ENCODE assay signal across 17 mouse cellular contexts in the genomic region with DNA sequence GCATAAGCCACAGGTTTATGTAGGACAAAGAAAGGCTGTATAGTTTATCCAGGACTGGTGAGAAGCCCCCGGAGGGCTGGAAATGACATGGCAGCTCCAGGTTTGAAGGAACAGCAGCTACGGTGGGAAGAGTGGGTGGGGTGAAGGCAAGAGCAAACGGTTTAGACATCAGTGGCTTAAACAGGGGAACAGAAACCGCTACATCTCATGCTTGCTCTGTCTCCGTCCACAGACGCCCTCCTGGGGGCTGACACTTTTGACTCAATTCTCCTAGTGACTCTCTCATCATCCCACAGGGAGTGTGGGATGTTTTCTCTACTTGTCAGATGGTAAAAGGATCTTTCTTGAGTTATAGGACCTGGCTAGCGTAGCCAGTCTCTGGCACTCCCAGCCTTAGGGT.
"Had no signal": no experiment of that assay in that cellular context is flagged by ENCODE, and none has a peak within 500 bp of the region (broad histone marks: within the 10 kb centered on the region; RNA-seq: fewer than 3 reads in every experiment).

No protein-coding gene starts in this region.

- H3K27me3 ChIP-seq: kidney, embryonic 15.5 days; liver, embryonic 15.5 days; midbrain, embryonic 12.5 days; neural tube, embryonic 15.5 days; stomach, embryonic 15.5 days had no signal

- H3K36me3 ChIP-seq: kidney, embryonic 15.5 days; limb, embryonic 10.5 days; liver, embryonic 15.5 days; midbrain, embryonic 12.5 days; neural tube, embryonic 15.5 days; stomach, embryonic 15.5 days had no signal

- H3K27ac ChIP-seq: kidney, embryonic 15.5 days; left cerebral cortex, adult 2 months; limb, embryonic 10.5 days; liver, embryonic 15.5 days; midbrain, embryonic 12.5 days; neural tube, embryonic 15.5 days; stomach, embryonic 15.5 days had no signal

- H3K4me1 ChIP-seq: liver, embryonic 15.5 days; stomach, embryonic 15.5 days had no signal

- H3K9ac ChIP-seq: kidney, embryonic 15.5 days; liver, embryonic 15.5 days; midbrain, embryonic 12.5 days; neural tube, embryonic 15.5 days; stomach, embryonic 15.5 days had no signal

- H3K9me3 ChIP-seq: kidney, embryonic 15.5 days; limb, embryonic 10.5 days; liver, embryonic 15.5 days; midbrain, embryonic 12.5 days; neural tube, embryonic 15.5 days; stomach, embryonic 15.5 days had no signal

- H3K4me2 ChIP-seq: kidney, embryonic 15.5 days; liver, embryonic 11.5 days; liver, embryonic 15.5 days; midbrain, embryonic 12.5 days; neural tube, embryonic 15.5 days; stomach, embryonic 15.5 days had no signal

- H3K4me3 ChIP-seq: kidney, embryonic 15.5 days; left cerebral cortex, adult 2 months; limb, embryonic 10.5 days; liver, embryonic 15.5 days; midbrain, embryonic 12.5 days; myocyte; neural tube, embryonic 15.5 days; stomach, embryonic 15.5 days had no signal

- DNase-seq: kidney, adult 2 months; kidney, postnatal 14 days; lung, adult 2 months; lung, postnatal 10 days; lung, postnatal 4 days; right cerebral cortex, adult 18-20 months; right cerebral cortex, postnatal 25 days; thymus, postnatal 36 days had no signal
